In the genomic region with DNA sequence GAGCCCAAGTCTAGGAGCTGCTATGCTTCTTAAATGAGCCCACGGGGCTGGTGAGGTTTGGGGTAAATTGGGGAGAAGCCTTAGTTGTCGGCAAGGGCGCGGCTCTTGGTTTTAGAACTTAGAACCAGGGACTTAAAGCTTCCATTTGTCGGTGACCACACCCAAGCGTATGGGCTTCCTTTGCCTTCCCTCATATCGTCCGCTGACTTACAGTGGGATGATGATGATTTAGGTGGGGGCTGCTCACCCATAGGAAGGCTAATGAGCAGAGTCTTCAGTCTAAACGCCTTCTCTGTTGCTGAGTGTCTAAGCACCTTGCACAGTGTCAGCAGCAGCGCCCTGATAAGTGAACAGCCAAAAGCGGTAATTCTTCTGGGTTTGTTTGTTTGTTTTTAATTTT, we compare ENCODE assay signal across 10 mouse cellular contexts. TPM values are rescaled to one million over a fixed set of nuclear protein-coding genes. Genes with fewer than 3 reads are reported as not detected.
DNase-seq lines count a peak whose midpoint lies in the region; ATAC-seq and TF ChIP-seq lines count a peak whose summit lies in the region.
"Had no signal": no experiment of that assay in that cellular context is flagged by ENCODE, and none has a peak within 500 bp of the region (broad histone marks: within the 10 kb centered on the region; RNA-seq: fewer than 3 reads in every experiment).

No protein-coding gene starts in this region.

- no peak for DNase-seq in lung, postnatal 14 days
- no peak for DNase-seq in cerebellum, adult 18-20 months
- DNase-seq: lung, adult 18-20 months had no signal

- H3K27me3 ChIP-seq in lung, embryonic 16.5 days (ENCODE audit: control insufficient read depth, insufficient read depth, low read depth, low read length): peaks cover 39% of the 10 kb centered on the region
- H3K27me3 ChIP-seq in forebrain, embryonic 15.5 days: no peaks in the 10 kb centered on the region
- peaks cover 64% of the 10 kb centered on the region for H3K27me3 ChIP-seq in limb, embryonic 13.5 days
- peaks cover 35% of the 10 kb centered on the region for H3K27me3 ChIP-seq in small intestine, adult 2 months (ENCODE audit: control insufficient read depth, insufficient read depth, low read length)

- H3K4me3 ChIP-seq in lung, embryonic 16.5 days (ENCODE audit: low read length): peak overlapping the region; percentile 52
- H3K4me3 ChIP-seq in forebrain, embryonic 15.5 days: peak overlapping the region; percentile 89
- peak overlapping the region; percentile 57 for H3K4me3 ChIP-seq in limb, embryonic 13.5 days
- H3K4me3 ChIP-seq in small intestine, adult 2 months (ENCODE audit: low read depth, low read length): peak overlapping the region; percentile 60
- H3K4me3 ChIP-seq: erythroblast, embryonic 14.5 days had no signal

- TF ChIP-seq POLR2A in small intestine, adult 2 months (IDR thresholded peaks at IDR 0.05; ENCODE audit: low read depth, low read length): no peak

- no peak for ATAC-seq in lung, embryonic 16.5 days (ENCODE audit: low read depth)
- ATAC-seq in forebrain, embryonic 15.5 days (replicated peaks): no peak
- ATAC-seq in limb, embryonic 13.5 days (ENCODE audit: low FRiP score, low read depth): no peak
- no peak for ATAC-seq in frontal cortex, adult (ENCODE audit: low TSS enrichment)
- no peak for ATAC-seq in erythroid progenitor cell, adult 5-6 weeks (replicated peaks; ENCODE audit: low FRiP score, poor library complexity, severe bottlenecking)

- no peaks in the 10 kb centered on the region for H3K36me3 ChIP-seq in lung, embryonic 16.5 days (ENCODE audit: control insufficient read depth, insufficient read depth, low read length)
- H3K36me3 ChIP-seq in forebrain, embryonic 15.5 days: no peaks in the 10 kb centered on the region; the same call in 1 of the 2 replicates
- H3K36me3 ChIP-seq in limb, embryonic 13.5 days: no peaks in the 10 kb centered on the region
- H3K36me3 ChIP-seq in small intestine, adult 2 months (ENCODE audit: control insufficient read depth, insufficient read depth, low read length): no peaks in the 10 kb centered on the region

- WGBS in lung, embryonic 16.5 days: 22% methylated on average over 11 of the region's 11 CpGs
- WGBS in forebrain, embryonic 15.5 days: 12% methylated on average over 11 of the region's 11 CpGs
- WGBS in limb, embryonic 13.5 days: 25% methylated on average over 11 of the region's 11 CpGs
- WGBS in small intestine, adult 2 months: 15% methylated on average over 11 of the region's 11 CpGs

- H3K9ac ChIP-seq in lung, embryonic 16.5 days (ENCODE audit: low read length): 0 out of 2 replicates have a peak overlapping the region, but pooled peaks have one; percentile 30
- H3K9ac ChIP-seq in forebrain, embryonic 15.5 days (replicated peaks): peak overlapping the region; percentile 79
- H3K9ac ChIP-seq in limb, embryonic 13.5 days: peak overlapping the region; percentile 56

- TF ChIP-seq CTCF in small intestine, adult 2 months (IDR thresholded peaks at IDR 0.05; ENCODE audit: extremely low read depth, insufficient read length, insufficient replicate concordance, low read depth, low read length): no peak

- no peaks in the 10 kb centered on the region for H3K9me3 ChIP-seq in lung, embryonic 16.5 days (ENCODE audit: control insufficient read depth, low read length)
- no peaks in the 10 kb centered on the region for H3K9me3 ChIP-seq in forebrain, embryonic 15.5 days
- no peaks in the 10 kb centered on the region for H3K9me3 ChIP-seq in limb, embryonic 13.5 days

- H3K4me1 ChIP-seq in lung, embryonic 16.5 days (replicated peaks; ENCODE audit: control insufficient read depth, insufficient read depth, low read length): peaks cover 25% of the 10 kb centered on the region
- H3K4me1 ChIP-seq in forebrain, embryonic 15.5 days: peaks cover 55% of the 10 kb centered on the region
- peaks cover 29% of the 10 kb centered on the region for H3K4me1 ChIP-seq in limb, embryonic 13.5 days
- peaks cover 20% of the 10 kb centered on the region for H3K4me1 ChIP-seq in small intestine, adult 2 months (ENCODE audit: control insufficient read depth, insufficient read depth, insufficient read length, low read length)

- H3K4me2 ChIP-seq in lung, embryonic 16.5 days (ENCODE audit: low read depth, low read length): peak overlapping the region; percentile 95
- H3K4me2 ChIP-seq in forebrain, embryonic 15.5 days (replicated peaks): peak overlapping the region; percentile 82
- H3K4me2 ChIP-seq in limb, embryonic 13.5 days (replicated peaks): peak overlapping the region; percentile 91

- H3K27ac ChIP-seq in lung, embryonic 16.5 days (ENCODE audit: low read length): no peak overlapping the region
- H3K27ac ChIP-seq in forebrain, embryonic 15.5 days (replicated peaks): peak overlapping the region; percentile 97
- H3K27ac ChIP-seq in limb, embryonic 13.5 days: no peak overlapping the region
- no peak overlapping the region for H3K27ac ChIP-seq in small intestine, adult 2 months (ENCODE audit: insufficient read depth, low read depth, low read length)

RNA-seq across cellular contexts. Expression of a gene that starts 2.3 kb away (rescaled TPM):
- 4.7 and 4.8 TPM in 2 replicates for polyA plus RNA-seq in lung, embryonic 16.5 days (2015; fragmentation: Nextera tagmentation; extraction: Ambion mirVana)
- polyA plus RNA-seq in forebrain, embryonic 15.5 days (2015; fragmentation: Nextera tagmentation; extraction: Ambion mirVana): 216 and 226 TPM in 2 replicates
- 5.1 and 5.9 TPM in 2 replicates for polyA plus RNA-seq in limb, embryonic 13.5 days (2015; fragmentation: Nextera tagmentation; extraction: Ambion mirVana)
- 0.66 and 1.6 TPM in 2 replicates for polyA plus RNA-seq in small intestine, adult 2 months (2012; rRNA removed)
- total RNA-seq in erythroid progenitor cell, adult 5-6 weeks (2015; ENCODE audit: low replicate concordance): 0.36 TPM in 1 of 2 replicates, not detected in the other
- not detected in 2 replicates for total RNA-seq in erythroid progenitor cell, adult 5-6 weeks (2017; ENCODE audit: low replicate concordance)
- polyA plus RNA-seq: erythroblast, embryonic 14.5 days had no signal

RNA-seq across cellular contexts. Expression of a gene that starts 47.1 kb away (rescaled TPM):
- 280 and 298 TPM in 2 replicates for polyA plus RNA-seq in lung, embryonic 16.5 days (2015; fragmentation: Nextera tagmentation; extraction: Ambion mirVana)
- 128 and 151 TPM in 2 replicates for polyA plus RNA-seq in forebrain, embryonic 15.5 days (2015; fragmentation: Nextera tagmentation; extraction: Ambion mirVana)
- 315 and 317 TPM in 2 replicates for polyA plus RNA-seq in limb, embryonic 13.5 days (2015; fragmentation: Nextera tagmentation; extraction: Ambion mirVana)
- 17.8 and 33.0 TPM in 2 replicates for polyA plus RNA-seq in small intestine, adult 2 months (2012; rRNA removed)
- total RNA-seq in erythroid progenitor cell, adult 5-6 weeks (2015; ENCODE audit: low replicate concordance): 501 and 540 TPM in 2 replicates
- 370 and 444 TPM in 2 replicates for total RNA-seq in erythroid progenitor cell, adult 5-6 weeks (2017; ENCODE audit: low replicate concordance)

Comparison
In these comparisons a context has a peak if more than half of its experiments do, and no peak if none do; other contexts are left out.
1. RNA of a gene that starts 2.3 kb away (polyA plus RNA-seq): 216 to 226 TPM in forebrain, embryonic 15.5 days; 5.1 to 5.9 TPM in limb, embryonic 13.5 days, 4.7 to 4.8 TPM in lung, embryonic 16.5 days and 0.66 to 1.6 TPM in small intestine, adult 2 months; every median in the first group is over 10 times any median in the second.
2. Peak in every context shown above with its lines, with median percentiles within 50 percentile points of each other: H3K4me2 ChIP-seq, H3K4me3 ChIP-seq and H3K9ac ChIP-seq.